Mouse (Mus musculus): ENCODE data around the gene Disp2. TPM values are rescaled to one million over a fixed set of nuclear protein-coding genes. Genes with fewer than 3 reads are reported as not detected.

Gene Disp2
- polyA plus RNA-seq, 1 experiment = 0.06 TPM

DNA sequence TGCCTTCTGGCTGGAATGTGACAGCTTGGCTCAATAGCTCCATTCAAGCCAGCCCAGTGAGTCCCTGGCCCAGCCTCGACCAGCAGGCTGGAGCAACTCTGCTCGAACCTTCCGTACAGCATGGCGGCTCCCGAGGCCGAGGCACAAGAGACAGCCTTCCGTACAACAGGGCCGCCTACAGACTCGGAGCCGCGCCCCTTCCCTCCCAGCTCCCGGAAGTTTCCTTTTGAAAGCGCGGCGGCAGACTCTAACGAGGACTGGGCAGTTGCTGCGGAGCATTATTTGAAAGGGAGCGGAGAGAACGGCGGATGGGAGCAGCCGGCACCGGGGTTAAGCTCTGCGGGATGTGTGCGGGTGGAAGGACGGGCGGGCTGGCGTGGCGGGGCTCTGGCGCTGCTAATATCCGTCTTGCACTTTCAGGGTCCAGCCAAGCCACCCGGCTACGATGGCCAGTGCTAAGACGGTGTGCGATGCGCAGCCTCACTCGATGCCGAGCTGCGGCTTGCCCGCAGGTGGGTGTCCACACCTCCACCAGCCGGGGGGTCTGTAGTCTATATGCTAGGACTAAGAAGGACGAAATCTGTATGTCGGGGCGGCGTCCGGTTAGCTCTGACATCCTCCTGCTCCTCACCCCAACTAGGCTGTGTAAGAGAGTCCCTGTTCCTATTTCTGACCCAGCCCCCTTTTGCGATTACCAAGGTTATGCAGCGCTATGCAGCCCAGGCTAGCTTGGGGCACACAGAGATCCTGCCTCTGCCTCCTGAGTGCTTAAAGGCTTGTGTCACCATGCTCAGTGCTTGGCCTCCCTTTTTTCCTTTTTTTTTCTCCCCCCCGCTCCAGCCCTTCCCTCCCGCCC is 34.7 kb downstream of the Disp2 start, which contains the start of gene Knstrn:
Knstrn (plus strand) TSS at position 23 of the 856 bp plus-strand sequence.
- peak within 1 kb of the TSS; percentile 11 for H3ac ChIP-seq (ENCODE audit: control insufficient read depth, insufficient read length)
- peaks cover 6% of the 10 kb centered on the region for H3K79me2 ChIP-seq (ENCODE audit: control insufficient read depth, insufficient read depth)
- H3K4me3 ChIP-seq = peak within 1 kb of the TSS; percentile 43
- H3K4me2 ChIP-seq (ENCODE audit: low read depth) = peak within 1 kb of the TSS; percentile 82
- peaks cover 4% of the 10 kb centered on the region for H3K36me3 ChIP-seq (ENCODE audit: control insufficient read depth, insufficient read depth)
- no peaks in the 10 kb centered on the region for H3K27me3 ChIP-seq (ENCODE audit: control insufficient read depth, insufficient read depth, insufficient read length)
- no peak for TF ChIP-seq POLR2AphosphoS2 (IDR thresholded peaks at IDR 0.05; ENCODE audit: insufficient read length, low read depth)
- no peak for TF ChIP-seq MYOD1 (IDR thresholded peaks at IDR 0.05; ENCODE audit: control insufficient read depth in 1 of 3, insufficient read length in 2 of 3, low read depth in 2 of 3)
- no peak for TF ChIP-seq USF1 (IDR thresholded peaks at IDR 0.05; ENCODE audit: low read depth)
- no peak for TF ChIP-seq MYOG (IDR thresholded peaks at IDR 0.05; ENCODE audit: control insufficient read depth in 1 of 3, insufficient read depth in 1 of 3, insufficient read length in 2 of 3, low read depth in 2 of 3)
- TF ChIP-seq MAX (IDR thresholded peaks at IDR 0.05; ENCODE audit: low read depth) = no peak
- no peak for TF ChIP-seq TCF3 (IDR thresholded peaks at IDR 0.05; ENCODE audit: insufficient read length, low read depth)
- TF ChIP-seq REST (IDR thresholded peaks at IDR 0.05; ENCODE audit: insufficient read depth, insufficient read length) = no peak
- TF ChIP-seq POLR2A (IDR thresholded peaks at IDR 0.05; ENCODE audit: insufficient read length, low read depth) = peak; percentile 57
- no peak for TF ChIP-seq TCF12 (IDR thresholded peaks at IDR 0.05; ENCODE audit: insufficient read depth, poor library complexity, severe bottlenecking)
- TF ChIP-seq E2F4 (IDR thresholded peaks at IDR 0.05; ENCODE audit: insufficient read depth) = peak; percentile 98
- TF ChIP-seq CEBPB (IDR thresholded peaks at IDR 0.05; ENCODE audit: insufficient read depth, poor library complexity, severe bottlenecking) = no peak
- no peak for TF ChIP-seq SRF (IDR thresholded peaks at IDR 0.05; ENCODE audit: control insufficient read depth, insufficient read length, low read depth)

DNA sequence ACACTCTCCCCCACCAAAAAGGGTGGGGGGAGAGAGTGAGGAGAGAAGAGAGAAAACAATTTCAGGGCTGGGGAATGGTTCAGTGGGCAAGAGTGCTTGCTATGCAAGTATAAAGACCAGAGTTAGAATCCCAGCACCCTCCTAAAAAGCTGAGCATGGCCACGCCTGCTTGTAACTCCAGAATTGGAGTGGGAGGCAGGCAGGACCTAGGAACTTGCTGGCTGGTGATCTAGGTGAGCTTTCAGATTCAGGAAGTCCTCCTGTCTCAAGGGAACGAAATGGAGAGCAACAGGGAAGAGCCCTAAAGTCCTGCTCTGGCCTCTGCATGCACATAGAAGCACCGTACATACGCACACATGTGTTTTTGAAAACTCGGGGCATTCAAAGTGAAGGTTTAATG is 43.3 kb downstream of the Disp2 start:
- Histone ChIP-seq H3K79me2 (ENCODE audit: control insufficient read depth, insufficient read depth) (no peaks in the 10 kb centered on the region), H3K4me3 (no peak overlapping the region), H3ac (ENCODE audit: control insufficient read depth, insufficient read length) (no peak overlapping the region), H3K36me3 (ENCODE audit: control insufficient read depth, insufficient read depth) (peaks cover 21% of the 10 kb centered on the region), H3K27me3 (ENCODE audit: control insufficient read depth, insufficient read depth, insufficient read length) (no peaks in the 10 kb centered on the region), H3K4me2 (ENCODE audit: low read depth) (no peak overlapping the region)
- TF ChIP-seq REST (IDR thresholded peaks at IDR 0.05; ENCODE audit: insufficient read depth, insufficient read length) (no peak), POLR2AphosphoS2 (IDR thresholded peaks at IDR 0.05; ENCODE audit: insufficient read length, low read depth) (peak; percentile 50)

DNA sequence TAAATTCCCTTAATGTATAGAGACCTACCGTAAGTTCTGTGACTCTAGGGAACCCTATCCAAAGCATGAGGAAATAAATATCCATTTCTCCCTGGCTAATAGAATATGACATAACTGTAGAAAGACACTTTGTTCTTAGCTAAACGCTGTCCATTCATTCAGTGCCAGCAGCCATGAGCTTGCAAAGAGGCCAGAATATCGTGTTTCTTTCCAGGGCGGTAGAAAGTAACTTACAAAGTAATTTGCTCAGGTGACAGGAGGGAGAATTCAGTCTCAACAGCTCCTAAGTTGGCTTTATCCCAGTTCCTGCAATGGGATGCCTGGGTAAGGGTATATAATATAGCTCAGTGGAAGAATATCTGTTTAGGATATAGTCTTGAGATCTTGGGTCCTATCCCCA is 44.9 kb downstream of the Disp2 start:
- no peak overlapping the region for H3K4me2 ChIP-seq (ENCODE audit: low read depth)
- H3K36me3 ChIP-seq (ENCODE audit: control insufficient read depth, insufficient read depth) = peaks cover 19% of the 10 kb centered on the region
- no peak overlapping the region for H3ac ChIP-seq (ENCODE audit: control insufficient read depth, insufficient read length)
- no peaks in the 10 kb centered on the region for H3K27me3 ChIP-seq (ENCODE audit: control insufficient read depth, insufficient read depth, insufficient read length)
- no peak for TF ChIP-seq CEBPB (IDR thresholded peaks at IDR 0.05; ENCODE audit: insufficient read depth, poor library complexity, severe bottlenecking)
- no peak for TF ChIP-seq TCF3 (IDR thresholded peaks at IDR 0.05; ENCODE audit: insufficient read length, low read depth)
- no peak for TF ChIP-seq SRF (IDR thresholded peaks at IDR 0.05; ENCODE audit: control insufficient read depth, insufficient read length, low read depth)
- no peak for TF ChIP-seq MAX (IDR thresholded peaks at IDR 0.05; ENCODE audit: low read depth)
- no peak for TF ChIP-seq USF1 (IDR thresholded peaks at IDR 0.05; ENCODE audit: low read depth)
- TF ChIP-seq TCF12 (IDR thresholded peaks at IDR 0.05; ENCODE audit: insufficient read depth, poor library complexity, severe bottlenecking) = no peak
- no peak for TF ChIP-seq MYOD1 (IDR thresholded peaks at IDR 0.05; ENCODE audit: control insufficient read depth in 1 of 3, insufficient read length in 2 of 3, low read depth in 2 of 3)
- no peak for TF ChIP-seq MYOG (IDR thresholded peaks at IDR 0.05; ENCODE audit: control insufficient read depth in 1 of 3, insufficient read depth in 1 of 3, insufficient read length in 2 of 3, low read depth in 2 of 3)
- no peak for TF ChIP-seq POLR2A (IDR thresholded peaks at IDR 0.05; ENCODE audit: insufficient read length, low read depth)
- TF ChIP-seq E2F4 (IDR thresholded peaks at IDR 0.05; ENCODE audit: insufficient read depth) = no peak
- no peak for TF ChIP-seq POLR2AphosphoS2 (IDR thresholded peaks at IDR 0.05; ENCODE audit: insufficient read length, low read depth)
- no peak for TF ChIP-seq REST (IDR thresholded peaks at IDR 0.05; ENCODE audit: insufficient read depth, insufficient read length)
- H3K79me2 ChIP-seq (ENCODE audit: control insufficient read depth, insufficient read depth) = no peaks in the 10 kb centered on the region
- H3K4me3 ChIP-seq = no peak overlapping the region

DNA sequence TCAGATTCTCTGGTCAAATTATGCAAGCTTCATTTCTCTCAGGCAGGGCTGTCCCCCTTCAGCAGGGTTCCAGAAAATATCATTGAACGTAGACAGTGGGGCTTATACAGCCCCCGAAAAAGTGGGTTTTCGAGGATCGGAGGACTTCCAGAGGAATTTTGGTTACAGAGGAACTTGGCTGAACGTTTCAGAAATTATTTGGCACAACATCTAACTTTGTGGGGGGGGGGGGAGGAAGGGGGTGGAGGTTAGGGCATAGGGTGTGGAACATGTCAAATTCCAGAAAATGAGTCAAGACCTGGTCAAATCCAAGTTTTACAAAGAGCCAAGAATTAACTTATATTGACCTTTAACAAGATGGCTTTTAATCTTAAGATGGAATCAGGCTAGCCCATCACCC is 49.6 kb downstream of the Disp2 start:
- H3K79me2 ChIP-seq (ENCODE audit: control insufficient read depth, insufficient read depth) = no peaks in the 10 kb centered on the region
- H3K4me2 ChIP-seq (ENCODE audit: low read depth) = no peak overlapping the region
- no peak overlapping the region for H3ac ChIP-seq (ENCODE audit: control insufficient read depth, insufficient read length)
- H3K27me3 ChIP-seq (ENCODE audit: control insufficient read depth, insufficient read depth, insufficient read length) = no peaks in the 10 kb centered on the region
- no peak for TF ChIP-seq POLR2AphosphoS2 (IDR thresholded peaks at IDR 0.05; ENCODE audit: insufficient read length, low read depth)
- no peak for TF ChIP-seq MYOD1 (IDR thresholded peaks at IDR 0.05; ENCODE audit: control insufficient read depth in 1 of 3, insufficient read length in 2 of 3, low read depth in 2 of 3)
- no peak for TF ChIP-seq TCF12 (IDR thresholded peaks at IDR 0.05; ENCODE audit: insufficient read depth, poor library complexity, severe bottlenecking)
- TF ChIP-seq REST (IDR thresholded peaks at IDR 0.05; ENCODE audit: insufficient read depth, insufficient read length) = no peak
- no peak for TF ChIP-seq MYOG (IDR thresholded peaks at IDR 0.05; ENCODE audit: control insufficient read depth in 1 of 3, insufficient read depth in 1 of 3, insufficient read length in 2 of 3, low read depth in 2 of 3)
- TF ChIP-seq TCF3 (IDR thresholded peaks at IDR 0.05; ENCODE audit: insufficient read length, low read depth) = no peak
- TF ChIP-seq E2F4 (IDR thresholded peaks at IDR 0.05; ENCODE audit: insufficient read depth) = no peak
- H3K36me3 ChIP-seq (ENCODE audit: control insufficient read depth, insufficient read depth) = peaks cover 14% of the 10 kb centered on the region
- no peak overlapping the region for H3K4me3 ChIP-seq

DNA sequence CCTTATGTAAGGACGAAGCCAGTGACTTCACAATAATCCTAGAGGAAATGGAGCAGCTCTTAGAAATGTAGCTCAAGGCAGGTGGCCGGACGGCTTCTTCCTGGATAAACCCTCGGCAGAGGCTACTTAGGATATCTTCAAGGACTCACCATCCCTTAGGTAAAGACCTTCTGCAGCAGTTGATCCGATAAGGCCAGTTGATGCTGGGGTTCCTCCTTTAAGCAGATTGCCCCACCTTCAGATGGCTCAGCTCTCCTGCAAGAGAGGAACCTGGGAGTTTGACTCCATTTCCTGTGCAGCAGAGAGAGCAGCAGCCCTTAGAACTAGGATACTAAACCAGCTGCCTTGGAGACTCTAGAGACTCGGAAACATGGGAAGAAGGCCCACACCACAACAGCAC is 54.5 kb downstream of the Disp2 start:
- no peaks in the 10 kb centered on the region for H3K27me3 ChIP-seq (ENCODE audit: control insufficient read depth, insufficient read depth, insufficient read length)
- H3K4me2 ChIP-seq (ENCODE audit: low read depth) = no peak overlapping the region
- H3K79me2 ChIP-seq (ENCODE audit: control insufficient read depth, insufficient read depth) = no peaks in the 10 kb centered on the region
- H3K36me3 ChIP-seq (ENCODE audit: control insufficient read depth, insufficient read depth) = peaks cover 4% of the 10 kb centered on the region
- TF ChIP-seq REST (IDR thresholded peaks at IDR 0.05; ENCODE audit: insufficient read depth, insufficient read length) (no peak), CEBPB (IDR thresholded peaks at IDR 0.05; ENCODE audit: insufficient read depth, poor library complexity, severe bottlenecking) (no peak), MYOG (IDR thresholded peaks at IDR 0.05; ENCODE audit: control insufficient read depth in 1 of 3, insufficient read depth in 1 of 3, insufficient read length in 2 of 3, low read depth in 2 of 3) (no peak), POLR2A (IDR thresholded peaks at IDR 0.05; ENCODE audit: insufficient read length, low read depth) (no peak), TCF3 (IDR thresholded peaks at IDR 0.05; ENCODE audit: insufficient read length, low read depth) (no peak), MYOD1 (IDR thresholded peaks at IDR 0.05; ENCODE audit: control insufficient read depth in 1 of 3, insufficient read length in 2 of 3, low read depth in 2 of 3) (no peak), USF1 (IDR thresholded peaks at IDR 0.05; ENCODE audit: low read depth) (no peak)
- no peak overlapping the region for H3ac ChIP-seq (ENCODE audit: control insufficient read depth, insufficient read length)
- no peak overlapping the region for H3K4me3 ChIP-seq

Data from myocyte (in vitro differentiated cells).